Mouse (Mus musculus) megakaryocyte, adult 5-6 weeks (primary cell): ENCODE results near the gene Bcl10. TPM values are rescaled to one million over a fixed set of nuclear protein-coding genes. Genes with fewer than 3 reads are reported as not detected.
"Not testable (repeated sequence)": the region's sequence is repeated elsewhere in the genome, so short reads cannot be mapped to it uniquely, and the experiment has no call there.

Experiments
- ATAC-seq: 2 replicates; pipeline ENCODE4 v1.8.0; 2016; ENCODE audit warnings: mild to moderate bottlenecking, inconsistent platforms; ENCODE audit not compliant: poor library complexity, severe bottlenecking
- total RNA-seq, 2 experiments: library from RNA; stranded (forward) in 1 of 2; stranded (reverse) in 1 of 2; fragments of 153-499, 151-499 nt in 1 of 2; fragments of 221-1000, 200-1000 nt in 1 of 2; gene quantifications; 2 replicates each; pipeline versions ENCODE4 v1.2.3 to v1.2.4; 2015 to 2017

The Bcl10 gene
- total RNA-seq, 2 experiments from 2014 or later = 80.6 to 96.1 TPM

- peak; percentile 47 for ATAC-seq
These were observed 27.6 kb downstream of the Bcl10 start for GRCm38 (mm10) chr3:145950034-145950814.

GRCm38 (mm10) chr3:145950815-145951130, 28.2 kb downstream of the Bcl10 start:
- no peak for ATAC-seq

- peak; percentile 73 for ATAC-seq
These were observed 28.9 kb downstream of the Bcl10 start for GRCm38 (mm10) chr3:145951287-145952165.

GRCm38 (mm10) chr3:145952945-145953344, 30.3 kb downstream of the Bcl10 start:
- ATAC-seq = no peak

- ATAC-seq = no peak
These were observed 30.8 kb downstream of the Bcl10 start for GRCm38 (mm10) chr3:145953411-145953810.

- ATAC-seq = no peak
These were observed 37.2 kb downstream of the Bcl10 start for GRCm38 (mm10) chr3:145959824-145960223.

- no peak for ATAC-seq
These were observed 39.8 kb downstream of the Bcl10 start for GRCm38 (mm10) chr3:145962411-145962810.

- peak; percentile 45 for ATAC-seq
These were observed 40.8 kb downstream of the Bcl10 start for GRCm38 (mm10) chr3:145963101-145964017.

GRCm38 (mm10) chr3:145964018-145964387, 41.4 kb downstream of the Bcl10 start:
- ATAC-seq = peak; percentile 94

- no peak for ATAC-seq
These were observed 41.9 kb downstream of the Bcl10 start for GRCm38 (mm10) chr3:145964473-145964872.

- ATAC-seq = not testable (repeated sequence)
These were observed 43.0 kb downstream of the Bcl10 start for GRCm38 (mm10) chr3:145965583-145965982.

- ATAC-seq = no peak
These were observed 44.2 kb downstream of the Bcl10 start for GRCm38 (mm10) chr3:145966806-145967205.

- peak; percentile 53; the same call in 1 of the 2 replicates for ATAC-seq
These were observed 46.5 kb downstream of the Bcl10 start for GRCm38 (mm10) chr3:145969031-145969501.

GRCm38 (mm10) chr3:145971501-145971900, 48.9 kb downstream of the Bcl10 start:
- ATAC-seq = no peak

- ATAC-seq = no peak
These were observed 52.4 kb downstream of the Bcl10 start for GRCm38 (mm10) chr3:145974986-145975385.

Other genes with a start within 250 kb of the Bcl10 start
- not detected in 2 replicates for gene Ddah1, start 164.1 kb upstream of the Bcl10 start, total RNA-seq (2015)
- not detected in 2 replicates for gene Ddah1, start 164.1 kb upstream of the Bcl10 start, total RNA-seq (2017)
- gene 2410004B18Rik, start 15.2 kb downstream of the Bcl10 start, total RNA-seq (2015) = 33.0 and 47.7 TPM in 2 replicates
- 14.4 and 15.8 TPM in 2 replicates for gene 2410004B18Rik, start 15.2 kb downstream of the Bcl10 start, total RNA-seq (2017)
- gene Syde2, start 65.1 kb downstream of the Bcl10 start, total RNA-seq (2015) = 0.25 and 0.52 TPM in 2 replicates
- 0.44 and 0.53 TPM in 2 replicates for gene Syde2, start 65.1 kb downstream of the Bcl10 start, total RNA-seq (2017)
- gene Wdr63, start 185.3 kb downstream of the Bcl10 start, total RNA-seq (2015) = not detected in 2 replicates
- gene Wdr63, start 185.3 kb downstream of the Bcl10 start, total RNA-seq (2017) = not detected in 2 replicates
- gene Mcoln3, start 194.6 kb downstream of the Bcl10 start, total RNA-seq (2015) = not detected in 2 replicates
- gene Mcoln3, start 194.6 kb downstream of the Bcl10 start, total RNA-seq (2017) = 0.07 TPM in 1 of 2 replicates, not detected in the other
- 0.47 and 3.3 TPM in 2 replicates for gene Mcoln2, start 227.0 kb downstream of the Bcl10 start, total RNA-seq (2015)
- 0.33 and 2.2 TPM in 2 replicates for gene Mcoln2, start 227.0 kb downstream of the Bcl10 start, total RNA-seq (2017)